Mouse (Mus musculus): ENCODE data around the gene Bnip1. TPM values are rescaled to one million over a fixed set of nuclear protein-coding genes. Genes with fewer than 3 reads are reported as not detected.

Bnip1 gene
- polyA plus RNA-seq, 1 experiment from 2014 or later = 44.4 TPM

DNA sequence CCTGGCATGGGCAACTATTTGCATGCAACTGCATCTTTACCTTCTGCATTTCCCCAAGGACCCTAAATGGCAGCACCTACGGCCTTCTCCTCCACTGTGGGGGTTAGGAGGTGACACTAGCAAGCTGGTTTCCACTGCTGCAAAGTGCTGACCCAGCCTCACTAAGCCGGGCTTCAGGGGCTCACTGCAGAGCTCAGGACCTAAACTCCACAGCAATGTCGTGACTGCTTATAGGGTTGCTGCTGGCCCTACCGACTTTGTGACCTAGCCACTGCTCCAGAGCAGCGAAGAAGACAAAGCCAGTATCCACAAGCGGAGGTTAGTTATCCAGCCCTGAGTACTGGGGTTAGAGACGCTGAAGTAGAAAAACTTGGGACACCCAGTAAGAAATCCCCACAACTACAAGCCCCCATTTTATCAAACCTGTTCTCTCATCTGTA is 56.7 kb downstream of the Bnip1 start:
- Histone ChIP-seq H3K9me3 (no peaks in the 10 kb centered on the region), H3K4me3 (no peak overlapping the region), H3K4me1 (peaks cover 20% of the 10 kb centered on the region), H3K27me3 (replicated peaks; ENCODE audit: low read depth, poor library complexity, severe bottlenecking) (peaks cover 100% of the 10 kb centered on the region), H3K36me3 (replicated peaks) (no peaks in the 10 kb centered on the region), H3K27ac (replicated peaks) (no peak overlapping the region)
- WGBS = 2% methylated on average over 7 of the region's 7 CpGs
- DNase-seq (ENCODE audit: low spot score) = peak; percentile 38

DNA sequence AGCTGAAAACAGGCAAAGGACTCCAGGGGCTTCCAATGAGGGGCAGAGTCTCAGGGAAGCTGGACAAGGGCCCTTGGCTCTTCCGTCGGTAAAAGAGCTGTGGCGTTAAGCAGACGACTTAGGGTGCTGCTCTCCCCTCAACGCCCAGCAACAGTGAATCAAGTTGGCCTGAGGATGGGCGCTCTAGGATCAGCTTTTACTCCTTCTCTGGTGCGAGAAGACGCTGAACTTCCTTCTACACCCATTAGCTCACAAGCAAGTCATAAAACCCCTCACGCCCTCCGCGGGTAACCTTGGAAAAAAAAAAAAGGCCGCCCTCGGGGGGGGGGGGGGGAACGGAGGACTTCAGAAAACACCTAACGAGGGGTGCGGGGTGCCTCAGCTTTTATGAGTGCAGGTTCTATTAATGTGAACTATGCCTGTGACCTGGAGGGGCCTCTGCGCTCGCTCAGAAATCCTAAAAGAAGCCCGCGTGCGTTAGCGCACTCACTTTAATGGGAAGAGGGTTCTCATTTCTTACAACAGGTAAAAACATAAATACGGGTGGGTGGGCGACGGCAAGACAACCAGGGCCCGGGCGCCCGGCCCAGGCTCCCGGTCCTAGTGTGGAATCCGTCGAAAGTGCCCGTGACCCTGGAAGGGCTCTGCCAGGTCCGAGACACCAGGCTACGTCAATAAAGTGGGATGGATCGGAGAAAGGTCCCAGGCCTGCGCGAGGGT is 57.5 kb downstream of the Bnip1 start:
- Histone ChIP-seq H3K4me3 (peak overlapping the region; percentile 40; the same call in 1 of the 2 replicates), H3K9me3 (no peaks in the 10 kb centered on the region), H3K36me3 (replicated peaks) (no peaks in the 10 kb centered on the region), H3K27ac (replicated peaks) (no peak overlapping the region), H3K27me3 (replicated peaks; ENCODE audit: low read depth, poor library complexity, severe bottlenecking) (peaks cover 100% of the 10 kb centered on the region), H3K4me1 (peaks cover 20% of the 10 kb centered on the region)
- WGBS = 1% methylated on average over 37 of the region's 37 CpGs
- no peak for DNase-seq (ENCODE audit: low spot score)

- Histone ChIP-seq H3K36me3 (replicated peaks) (no peaks in the 10 kb centered on the region), H3K4me3 (peak overlapping the region; percentile 40), H3K4me1 (peaks cover 20% of the 10 kb centered on the region), H3K27me3 (replicated peaks; ENCODE audit: low read depth, poor library complexity, severe bottlenecking) (peaks cover 100% of the 10 kb centered on the region), H3K9me3 (no peaks in the 10 kb centered on the region), H3K27ac (replicated peaks) (no peak overlapping the region)
- WGBS = under 1% methylated on average over 87 of the region's 87 CpGs
- peak; percentile 64 for DNase-seq (ENCODE audit: low spot score)
These were observed 58.2 kb downstream of the Bnip1 start for GRCm38 (mm10) chr17:26838911-26839717.

GRCm38 (mm10) chr17:26839718-26840438 is 59.0 kb downstream of the Bnip1 start:
- H3K4me3 ChIP-seq = peak overlapping the region; percentile 40
- H3K36me3 ChIP-seq (replicated peaks) = no peaks in the 10 kb centered on the region
- WGBS = under 1% methylated on average over 26 of the region's 26 CpGs
- peaks cover 100% of the 10 kb centered on the region for H3K27me3 ChIP-seq (replicated peaks; ENCODE audit: low read depth, poor library complexity, severe bottlenecking)
- no peaks in the 10 kb centered on the region for H3K9me3 ChIP-seq
- peaks cover 26% of the 10 kb centered on the region for H3K4me1 ChIP-seq
- H3K27ac ChIP-seq (replicated peaks) = no peak overlapping the region
- DNase-seq (ENCODE audit: low spot score) = peak; percentile 55

DNA sequence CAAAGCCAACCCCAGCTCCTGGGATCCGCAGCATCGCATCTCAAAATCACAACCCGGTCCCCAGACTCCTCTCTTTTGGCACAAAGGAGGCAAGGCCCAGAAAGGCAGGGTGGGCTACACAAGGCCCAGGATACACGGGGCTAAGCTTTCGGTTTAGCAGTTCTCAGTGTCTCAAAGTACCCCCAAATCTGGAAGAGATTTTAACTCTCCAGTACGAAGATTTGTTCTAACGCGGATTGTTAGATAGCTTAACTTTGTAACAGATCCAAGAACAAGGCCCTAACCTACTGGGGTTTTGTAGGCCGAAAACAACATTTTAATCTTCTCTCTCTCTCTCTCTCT is 59.5 kb downstream of the Bnip1 start:
- Histone ChIP-seq H3K36me3 (replicated peaks) (no peaks in the 10 kb centered on the region), H3K27me3 (replicated peaks; ENCODE audit: low read depth, poor library complexity, severe bottlenecking) (peaks cover 100% of the 10 kb centered on the region), H3K4me1 (peaks cover 26% of the 10 kb centered on the region), H3K27ac (replicated peaks) (no peak overlapping the region), H3K4me3 (no peak overlapping the region), H3K9me3 (no peaks in the 10 kb centered on the region)
- no peak for DNase-seq (ENCODE audit: low spot score)
- 3% methylated on average over 9 of the region's 9 CpGs for WGBS

GRCm38 (mm10) chr17:26840922-26841731 is 60.3 kb downstream of the Bnip1 start:
- WGBS = 1% methylated on average over 48 of the region's 48 CpGs
- Histone ChIP-seq H3K4me3 (peak overlapping the region; percentile 43), H3K36me3 (replicated peaks) (no peaks in the 10 kb centered on the region), H3K27ac (replicated peaks) (0 out of 2 replicates have a peak overlapping the region, but pooled peaks have one; percentile 19), H3K27me3 (replicated peaks; ENCODE audit: low read depth, poor library complexity, severe bottlenecking) (peaks cover 100% of the 10 kb centered on the region), H3K4me1 (peaks cover 26% of the 10 kb centered on the region), H3K9me3 (no peaks in the 10 kb centered on the region)
- DNase-seq (ENCODE audit: low spot score) = peak; percentile 59

DNA sequence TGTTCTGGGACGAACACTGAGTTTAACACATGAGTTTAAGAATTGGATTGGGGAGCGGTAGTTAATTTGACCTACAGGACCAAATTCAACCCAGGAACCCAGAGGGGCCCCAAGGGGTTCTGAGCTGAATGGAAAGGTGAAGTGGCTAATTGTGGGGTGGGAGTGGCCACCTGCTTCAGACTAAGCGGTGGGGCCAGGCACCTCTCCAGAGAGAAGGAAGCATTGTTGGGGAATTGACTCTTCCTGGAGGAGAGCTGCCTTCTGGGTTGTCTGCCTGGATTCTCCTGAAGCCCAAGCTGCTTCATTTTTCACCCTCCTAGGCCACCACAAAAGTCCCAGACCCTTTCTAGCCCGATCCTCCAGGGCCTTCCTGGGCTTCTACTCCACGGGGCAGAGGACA is 61.1 kb downstream of the Bnip1 start:
- Histone ChIP-seq H3K27ac (replicated peaks) (no peak overlapping the region), H3K4me3 (no peak overlapping the region), H3K36me3 (replicated peaks) (no peaks in the 10 kb centered on the region), H3K9me3 (no peaks in the 10 kb centered on the region), H3K4me1 (peaks cover 26% of the 10 kb centered on the region), H3K27me3 (replicated peaks; ENCODE audit: low read depth, poor library complexity, severe bottlenecking) (peaks cover 99% of the 10 kb centered on the region)
- 2% methylated on average over 5 of the region's 5 CpGs for WGBS
- DNase-seq (ENCODE audit: low spot score) = peak; percentile 32

Other genes starting within 250 kb of the Bnip1 start
- gene Ergic1, start 219.6 kb upstream of the Bnip1 start, polyA plus RNA-seq (2016; fragmentation: Nextera tagmentation; extraction: Ambion mirVana) = 107 and 109 TPM in 2 replicates
- 22.5 and 23.3 TPM in 2 replicates for gene Dusp1, start 218.9 kb upstream of the Bnip1 start, polyA plus RNA-seq (2016; fragmentation: Nextera tagmentation; extraction: Ambion mirVana)
- gene Atp6v0e, start 117.8 kb upstream of the Bnip1 start, polyA plus RNA-seq (2016; fragmentation: Nextera tagmentation; extraction: Ambion mirVana) = 118 and 120 TPM in 2 replicates
- 3.1 and 4.7 TPM in 2 replicates for gene Crebrf, start 65.4 kb upstream of the Bnip1 start, polyA plus RNA-seq (2016; fragmentation: Nextera tagmentation; extraction: Ambion mirVana)
- gene Nkx2-5, start 63.9 kb downstream of the Bnip1 start, polyA plus RNA-seq (2016; fragmentation: Nextera tagmentation; extraction: Ambion mirVana) = 0.48 and 0.75 TPM in 2 replicates
- 11.6 and 12.1 TPM in 2 replicates for gene Kifc5b, start 136.0 kb downstream of the Bnip1 start, polyA plus RNA-seq (2016; fragmentation: Nextera tagmentation; extraction: Ambion mirVana)
- 3.8 and 4.7 TPM in 2 replicates for gene Phf1, start 152.0 kb downstream of the Bnip1 start, polyA plus RNA-seq (2016; fragmentation: Nextera tagmentation; extraction: Ambion mirVana)
- gene Cuta, start 158.5 kb downstream of the Bnip1 start, polyA plus RNA-seq (2016; fragmentation: Nextera tagmentation; extraction: Ambion mirVana) = 176 and 182 TPM in 2 replicates
- gene Syngap1, start 160.2 kb downstream of the Bnip1 start, polyA plus RNA-seq (2016; fragmentation: Nextera tagmentation; extraction: Ambion mirVana) = 1.4 and 1.6 TPM in 2 replicates
- 20.1 and 20.6 TPM in 2 replicates for gene Zbtb9, start 192.1 kb downstream of the Bnip1 start, polyA plus RNA-seq (2016; fragmentation: Nextera tagmentation; extraction: Ambion mirVana)
- gene Bak1, start 247.9 kb downstream of the Bnip1 start, polyA plus RNA-seq (2016; fragmentation: Nextera tagmentation; extraction: Ambion mirVana) = 2.8 and 3.3 TPM in 2 replicates

Measured in embryonic facial prominence, embryonic 10.5 days (tissue).